Mouse (Mus musculus): ENCODE results near the gene Slc15a5. TPM values are rescaled to one million over a fixed set of nuclear protein-coding genes. Genes with fewer than 3 reads are reported as not detected.

Gene Slc15a5
- total RNA-seq, 2 experiments from 2014 or later, result not detected

GRCm38 (mm10) chr6:138069921-138070320 is 9.8 kb downstream of the Slc15a5 start:
- no peak for DNase-seq
- intact Hi-C loops (cut with DNase I), result no loop called here

DNA sequence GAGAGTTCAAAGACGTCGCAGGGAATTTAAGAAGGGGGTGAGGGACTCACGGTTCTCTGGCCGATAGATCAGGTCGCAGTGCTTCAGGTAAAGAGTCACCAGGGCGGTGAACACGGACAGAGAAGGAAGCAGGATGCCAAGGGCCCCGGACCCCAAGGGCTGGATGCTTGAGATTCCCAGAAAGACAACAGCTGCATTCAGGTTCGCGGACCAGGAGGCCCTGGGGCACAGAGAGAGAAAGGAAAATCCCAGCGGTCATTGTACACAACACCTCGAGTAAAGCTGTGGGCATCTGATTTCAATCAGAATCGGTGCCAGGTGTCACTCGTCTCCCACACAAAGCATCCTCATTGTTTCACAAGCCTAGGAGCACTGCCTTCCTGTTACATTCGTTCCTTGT is 24.1 kb downstream of the Slc15a5 start:
- DNase-seq, result no peak
- intact Hi-C loops (cut with DNase I), result no loop called here

- intact Hi-C loops (cut with DNase I), result loop anchor here (5.0 kb wide), 1 partner anchor 183 kb away; no protein-coding TSS in a partner anchor
- DNase-seq, result no peak
Measured at GRCm38 (mm10) chr6:138054956-138055355, 24.8 kb downstream of the Slc15a5 start.

GRCm38 (mm10) chr6:138054166-138054565 is 25.6 kb downstream of the Slc15a5 start:
- intact Hi-C loops (cut with DNase I), result loop anchor here (5.0 kb wide), 1 partner anchor 182 kb away; no protein-coding TSS in a partner anchor
- DNase-seq, result no peak

GRCm38 (mm10) chr6:138053686-138054085 is 26.0 kb downstream of the Slc15a5 start:
- intact Hi-C loops (cut with DNase I), result loop anchor here (5.0 kb wide), 1 partner anchor 181 kb away; no protein-coding TSS in a partner anchor
- no peak for DNase-seq

- no peak for DNase-seq
- intact Hi-C loops (cut with DNase I), result no loop called here
Measured at GRCm38 (mm10) chr6:138045364-138045763, 34.4 kb downstream of the Slc15a5 start.

- DNase-seq, result no peak
- intact Hi-C loops (cut with DNase I), result no loop called here
Measured at GRCm38 (mm10) chr6:138042891-138043290, 36.8 kb downstream of the Slc15a5 start.

DNA sequence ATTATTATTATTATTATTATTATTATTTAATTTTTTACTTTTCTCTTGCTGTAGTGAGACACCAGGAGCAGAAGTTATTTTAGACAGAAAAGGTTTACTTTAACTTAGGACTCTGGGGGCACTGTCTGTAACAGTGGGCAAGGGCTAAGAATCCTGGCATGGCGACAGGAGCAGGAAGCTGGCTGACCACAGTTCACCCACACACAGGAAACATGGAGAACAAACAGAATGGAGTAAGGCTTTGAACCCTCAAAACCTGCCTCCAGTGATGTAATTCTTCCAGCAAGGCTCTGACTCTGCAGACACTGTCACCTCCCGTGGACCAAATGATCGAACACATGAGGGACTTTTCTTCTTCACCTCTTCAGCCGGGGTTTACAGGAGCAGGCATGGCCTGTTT is 37.9 kb downstream of the Slc15a5 start:
- DNase-seq, result no peak
- intact Hi-C loops (cut with DNase I), result no loop called here

DNA sequence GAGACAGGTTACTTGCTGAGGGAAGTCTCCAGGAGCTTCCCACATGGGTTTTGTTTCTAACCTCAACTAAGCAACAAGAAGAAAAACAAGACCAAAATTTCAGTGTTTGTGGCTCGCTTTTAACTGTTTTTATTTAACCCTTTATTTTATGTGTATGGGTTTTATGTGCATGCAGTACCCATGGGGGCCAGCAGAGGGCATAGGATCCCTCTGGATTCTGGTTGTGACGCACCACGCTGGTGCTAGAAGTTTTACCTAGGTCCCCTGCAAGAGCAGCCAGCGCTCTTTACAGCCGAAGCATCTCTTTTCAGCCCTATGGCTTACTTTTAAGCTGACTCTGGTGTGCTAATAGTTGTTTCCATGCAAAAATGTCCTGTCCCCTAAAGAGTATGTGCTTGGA is 42.1 kb downstream of the Slc15a5 start:
- intact Hi-C loops (cut with DNase I), result no loop called here
- DNase-seq, result no peak

DNA sequence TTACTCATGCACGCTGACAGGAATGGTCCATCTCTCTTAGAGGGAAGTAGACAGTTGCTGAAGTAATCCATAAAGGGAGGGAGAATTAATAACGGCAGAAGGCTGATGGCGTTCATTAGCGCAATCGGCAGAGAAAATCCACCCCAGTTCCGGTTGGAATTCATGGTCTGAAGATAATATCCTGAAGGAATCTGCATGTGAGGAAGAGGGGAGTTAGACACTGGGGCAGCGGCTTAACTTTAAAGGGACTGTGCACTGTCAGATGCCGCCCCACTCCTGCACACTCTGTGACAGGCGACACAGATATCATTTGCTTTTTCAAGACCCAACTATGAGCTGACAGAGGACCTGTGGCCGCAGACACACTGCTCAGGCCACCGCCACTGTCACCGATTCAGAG is 42.8 kb downstream of the Slc15a5 start:
- intact Hi-C loops (cut with DNase I), result no loop called here
- DNase-seq, result no peak

DNA sequence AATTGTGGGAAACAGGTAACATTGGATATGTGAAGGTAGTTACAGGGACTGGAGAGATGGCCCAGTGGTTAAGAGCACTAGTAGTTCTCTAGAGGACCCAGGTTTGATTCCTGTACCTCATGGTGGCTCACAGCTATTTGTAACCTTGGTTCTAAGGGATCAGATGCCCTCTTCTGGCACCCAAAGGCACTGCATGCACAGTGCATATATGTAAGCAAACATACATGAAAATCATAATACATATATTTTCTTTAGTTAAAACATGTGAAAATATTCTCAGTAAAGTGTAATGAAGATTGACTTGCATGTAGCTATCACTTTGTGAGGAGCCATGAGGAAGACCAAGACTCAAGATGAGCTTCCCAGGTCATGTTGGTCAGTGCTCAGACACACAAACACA is 62.8 kb downstream of the Slc15a5 start:
- intact Hi-C loops (cut with DNase I), result no loop called here
- no peak for DNase-seq

GRCm38 (mm10) chr6:138014976-138015674 is 64.6 kb downstream of the Slc15a5 start:
- intact Hi-C loops (cut with DNase I), result no loop called here

GRCm38 (mm10) chr6:138011955-138012354 is 67.8 kb downstream of the Slc15a5 start:
- intact Hi-C loops (cut with DNase I), result no loop called here

More at GRCm38 (mm10) chr6:138014976-138015674, 64.6 kb downstream of the Slc15a5 start:
- no peak for DNase-seq

DNA sequence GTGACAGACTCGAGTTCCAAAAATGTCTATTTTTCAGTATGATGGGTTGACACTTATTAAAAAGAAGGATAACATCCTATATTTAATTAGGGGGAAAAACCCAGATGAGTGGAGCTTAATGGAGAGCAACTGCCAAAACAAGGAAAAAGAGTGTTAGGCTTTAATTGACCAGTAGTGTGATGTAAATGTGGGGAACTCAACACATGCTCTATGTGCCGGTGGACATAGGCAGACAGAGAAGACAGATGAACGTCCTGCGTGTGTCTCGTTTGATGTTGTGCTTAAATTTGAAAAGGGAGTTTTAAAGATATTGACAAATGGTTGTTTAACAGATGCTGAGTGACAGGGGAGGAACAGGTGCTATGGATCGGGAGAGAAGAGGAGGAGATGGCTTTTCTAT is 72.0 kb downstream of the Slc15a5 start:
- intact Hi-C loops (cut with DNase I), result no loop called here
- no peak for DNase-seq

More at GRCm38 (mm10) chr6:138011955-138012354, 67.8 kb downstream of the Slc15a5 start:
- no peak for DNase-seq

GRCm38 (mm10) chr6:138006525-138007251 is 73.0 kb downstream of the Slc15a5 start:
- no peak for DNase-seq
- intact Hi-C loops (cut with DNase I), result no loop called here

DNA sequence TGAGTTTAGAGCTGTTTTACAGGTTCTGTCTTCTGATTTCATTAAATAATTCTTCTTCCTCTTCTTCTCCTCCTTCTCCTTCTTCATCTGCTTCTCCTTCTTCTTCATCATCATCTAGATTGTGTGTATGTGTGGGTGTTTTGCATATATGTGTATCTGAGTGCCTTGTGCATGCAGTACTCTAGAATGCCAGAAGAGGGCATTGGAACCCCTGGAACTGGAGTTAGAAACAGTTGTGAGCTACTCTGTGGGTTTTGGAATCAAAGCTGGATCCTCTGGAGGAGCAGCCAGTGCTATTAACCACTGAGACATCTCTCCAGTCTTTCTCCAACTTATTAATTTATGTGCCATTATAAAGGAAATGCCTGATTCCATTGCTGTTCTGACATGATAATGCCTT is 89.9 kb downstream of the Slc15a5 start:
- intact Hi-C loops (cut with DNase I), result loop anchor here (5.0 kb wide), 1 partner anchor 162 kb away; no protein-coding TSS in a partner anchor
- no peak for DNase-seq

DNA sequence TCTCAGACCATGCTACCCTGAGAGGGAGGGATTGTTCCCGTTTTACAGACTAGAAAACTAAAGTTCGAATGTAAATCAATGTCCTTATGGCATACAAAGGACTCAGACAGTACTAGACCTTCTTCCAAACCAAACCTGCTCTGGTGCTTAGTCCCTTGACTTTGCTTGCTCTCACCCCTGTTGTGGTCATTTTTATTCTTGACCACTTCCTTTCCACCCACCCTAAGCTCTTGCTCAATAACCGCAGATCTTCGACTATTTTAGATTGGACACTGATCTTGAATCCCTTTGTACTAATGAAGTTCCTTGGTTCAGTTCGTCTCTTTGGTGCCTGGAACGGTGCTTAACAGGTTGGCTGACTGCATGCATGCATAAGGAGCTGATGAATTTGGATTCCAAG is 94.5 kb downstream of the Slc15a5 start:
- intact Hi-C loops (cut with DNase I), result no loop called here

DNA sequence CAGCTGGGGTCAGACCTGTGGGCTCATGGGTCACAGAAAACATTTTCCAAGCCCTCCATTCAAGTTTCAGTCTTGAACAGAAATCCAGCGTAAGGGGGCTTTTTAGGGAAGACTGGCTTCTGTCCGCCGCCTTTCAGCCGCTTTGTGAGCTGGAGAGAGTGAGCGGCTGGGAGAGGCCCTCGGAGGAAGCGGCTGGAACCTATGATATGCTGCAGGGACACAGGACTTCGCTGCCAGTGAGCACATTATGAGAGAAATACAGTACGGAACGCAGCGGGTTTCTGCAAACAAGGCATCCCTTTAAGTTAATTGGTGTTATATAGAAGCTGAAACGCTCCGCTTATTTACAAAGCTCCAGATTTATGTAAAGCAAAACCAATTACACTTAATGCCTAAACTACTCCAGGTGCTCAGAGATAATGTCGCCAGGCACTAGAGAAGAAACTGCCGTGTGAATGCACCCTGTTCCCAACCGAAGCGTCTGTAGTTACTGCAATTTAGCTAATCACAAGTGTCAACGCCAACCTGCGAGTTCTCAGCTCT is 97.5 kb downstream of the Slc15a5 start:
- intact Hi-C loops (cut with DNase I), result no loop called here

More for the DNA sequence above, 94.5 kb downstream of the Slc15a5 start:
- no peak for DNase-seq

GRCm38 (mm10) chr6:137980905-137981696 is 98.6 kb downstream of the Slc15a5 start:
- no peak for DNase-seq
- intact Hi-C loops (cut with DNase I), result no loop called here

More for the DNA sequence above, 97.5 kb downstream of the Slc15a5 start:
- DNase-seq, result no peak

GRCm38 (mm10) chr6:137980413-137980812 is 99.3 kb downstream of the Slc15a5 start:
- DNase-seq, result no peak
- intact Hi-C loops (cut with DNase I), result no loop called here

DNA sequence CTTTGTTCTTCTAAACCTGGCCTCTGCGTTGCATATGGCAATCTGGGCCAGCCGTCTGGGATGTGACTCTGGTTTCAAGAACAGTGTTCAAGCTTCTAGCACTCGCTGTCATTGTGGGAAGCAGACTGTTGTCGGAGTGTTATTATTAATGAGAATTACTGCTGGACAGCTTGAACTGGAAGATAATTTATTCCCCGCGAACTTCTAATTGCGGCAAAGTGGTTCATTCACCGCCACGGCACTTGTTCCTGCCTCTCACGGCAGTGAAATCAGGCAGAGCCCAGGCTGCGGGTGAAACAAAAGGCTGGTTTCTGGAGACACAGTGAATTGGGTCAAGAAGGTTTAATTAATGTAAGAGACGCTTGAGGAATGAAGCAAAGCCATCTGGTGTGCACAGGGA is 99.9 kb downstream of the Slc15a5 start:
- intact Hi-C loops (cut with DNase I), result loop anchor here (5.0 kb wide), 1 partner anchor 173 kb away; no protein-coding TSS in a partner anchor
- DNase-seq, result no peak

Measured in heart, postnatal 36 days (tissue).